Mouse (Mus musculus): ENCODE measurements at regions not wholly inside any gene's neighbourhood (a gene's known extent, or its start where the extent isn't known, plus 50 kb on each side); places are given as distances from the start of the nearest gene placed in this dataset.
"Not testable (repeated sequence)": the region's sequence is repeated elsewhere in the genome, so short reads cannot be mapped to it uniquely, and the experiment has no call there.

GRCm38 (mm10) chr9:32940919-32941767, 305.1 kb downstream of the Ets1 start:
- no peak for DNase-seq (ENCODE audit: low read depth, low spot score)

DNA sequence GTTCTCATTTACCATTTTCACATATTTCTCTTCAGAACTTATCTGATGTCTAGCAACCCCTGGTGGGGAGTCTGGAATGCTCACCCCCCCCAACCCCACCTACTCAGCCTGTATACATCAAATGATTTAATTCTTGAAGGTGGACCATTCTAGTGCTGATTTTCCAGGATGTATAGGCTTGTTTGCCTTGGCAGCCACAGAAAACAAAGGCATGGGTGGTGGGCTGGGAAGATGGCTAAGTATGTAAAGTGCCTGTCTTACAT, 305.7 kb downstream of the Ets1 start:
- DNase-seq (ENCODE audit: low read depth, low spot score) = no peak

- no peak for DNase-seq (ENCODE audit: low read depth, low spot score)
Observed at GRCm38 (mm10) chr9:32947221-32947620, 311.2 kb downstream of the Ets1 start.

- DNase-seq (ENCODE audit: low read depth, low spot score) = no peak
Observed at GRCm38 (mm10) chr9:32949036-32949435, 313.0 kb downstream of the Ets1 start.

- no peak for DNase-seq (ENCODE audit: low read depth, low spot score)
Observed at GRCm38 (mm10) chr9:32958716-32959115, 322.7 kb downstream of the Ets1 start.

- DNase-seq (ENCODE audit: low read depth, low spot score) = not testable (repeated sequence)
Observed at GRCm38 (mm10) chr9:32959468-32959867, 323.4 kb downstream of the Ets1 start.

DNA sequence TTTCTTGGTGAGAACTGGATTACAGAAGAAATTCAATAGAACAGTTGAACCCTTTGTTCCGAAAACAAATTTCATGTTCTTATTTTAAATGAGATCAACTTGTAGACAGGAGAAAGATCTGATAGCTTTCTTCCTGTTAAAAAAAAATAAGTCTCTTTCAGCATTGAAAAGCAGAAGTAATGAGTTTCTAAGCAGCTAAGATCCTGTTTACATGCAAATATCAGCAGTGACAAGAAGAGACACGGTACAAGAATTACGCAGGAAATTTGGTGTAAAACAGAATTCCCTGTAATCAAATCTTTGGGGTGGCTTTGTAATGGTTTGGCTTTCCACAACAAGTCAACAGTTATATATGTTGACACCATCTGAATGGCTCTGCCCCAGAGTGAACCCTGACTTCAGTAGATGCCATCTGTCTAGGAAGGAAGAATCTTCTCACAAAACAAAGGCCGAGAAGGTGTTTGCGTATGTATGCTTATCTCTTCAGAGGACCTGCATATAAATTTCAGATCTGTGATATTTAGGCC, 326.7 kb downstream of the Ets1 start:
- DNase-seq (ENCODE audit: low read depth, low spot score) = no peak

GRCm38 (mm10) chr9:32968446-32968845, 332.4 kb downstream of the Ets1 start:
- DNase-seq (ENCODE audit: low read depth, low spot score) = no peak

DNA sequence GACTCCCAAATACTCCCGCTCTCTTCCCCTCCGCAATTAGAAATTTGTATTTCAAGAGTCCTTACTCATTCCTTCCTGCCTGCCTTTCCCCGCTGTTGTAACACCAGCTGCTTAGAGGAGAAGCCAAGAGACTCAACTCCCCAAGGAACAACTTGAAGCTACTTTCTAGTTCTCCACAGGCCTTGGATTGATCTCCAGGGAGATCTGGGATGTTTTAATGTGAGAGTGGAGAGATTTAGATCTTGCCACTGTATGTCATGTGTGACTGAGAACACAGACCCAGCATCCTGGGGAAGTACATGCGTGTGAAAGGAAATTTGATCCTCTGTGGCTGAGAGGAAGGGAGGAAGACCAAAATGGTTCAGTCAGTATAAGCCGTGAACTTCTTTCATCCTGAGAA, 335.4 kb downstream of the Ets1 start:
- DNase-seq (ENCODE audit: low read depth, low spot score) = peak; percentile 67

DNA sequence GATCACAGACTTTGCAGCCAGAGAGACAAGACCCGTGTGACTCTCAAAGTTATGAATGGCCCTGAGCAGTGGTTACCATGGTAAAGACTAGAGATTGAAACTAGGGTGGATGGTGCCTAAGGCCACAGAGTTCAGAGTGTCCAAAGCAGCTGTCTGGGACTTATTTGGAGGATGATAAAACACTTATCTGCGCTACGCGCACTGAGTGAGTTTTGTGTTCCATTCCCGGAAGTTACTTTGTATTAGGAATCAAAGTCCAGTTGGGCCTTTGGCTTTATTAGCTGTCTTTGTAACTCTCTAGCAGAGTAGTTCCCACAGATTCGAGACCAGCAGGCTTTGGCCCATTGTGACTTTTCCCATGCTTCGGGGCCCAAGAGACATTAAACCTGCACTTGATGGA, 335.9 kb downstream of the Ets1 start:
- DNase-seq (ENCODE audit: low read depth, low spot score) = peak; percentile 47

GRCm38 (mm10) chr9:32972431-32973052, 336.5 kb downstream of the Ets1 start:
- DNase-seq (ENCODE audit: low read depth, low spot score) = no peak

- no peak for DNase-seq (ENCODE audit: low read depth, low spot score)
Observed at GRCm38 (mm10) chr9:32977732-32978131, 341.7 kb downstream of the Ets1 start.

- no peak for DNase-seq (ENCODE audit: low read depth, low spot score)
Observed at GRCm38 (mm10) chr9:32980846-32981245, 344.8 kb downstream of the Ets1 start.

- DNase-seq (ENCODE audit: low read depth, low spot score) = no peak
Observed at GRCm38 (mm10) chr9:32983182-32983581, 347.2 kb downstream of the Ets1 start.

DNA sequence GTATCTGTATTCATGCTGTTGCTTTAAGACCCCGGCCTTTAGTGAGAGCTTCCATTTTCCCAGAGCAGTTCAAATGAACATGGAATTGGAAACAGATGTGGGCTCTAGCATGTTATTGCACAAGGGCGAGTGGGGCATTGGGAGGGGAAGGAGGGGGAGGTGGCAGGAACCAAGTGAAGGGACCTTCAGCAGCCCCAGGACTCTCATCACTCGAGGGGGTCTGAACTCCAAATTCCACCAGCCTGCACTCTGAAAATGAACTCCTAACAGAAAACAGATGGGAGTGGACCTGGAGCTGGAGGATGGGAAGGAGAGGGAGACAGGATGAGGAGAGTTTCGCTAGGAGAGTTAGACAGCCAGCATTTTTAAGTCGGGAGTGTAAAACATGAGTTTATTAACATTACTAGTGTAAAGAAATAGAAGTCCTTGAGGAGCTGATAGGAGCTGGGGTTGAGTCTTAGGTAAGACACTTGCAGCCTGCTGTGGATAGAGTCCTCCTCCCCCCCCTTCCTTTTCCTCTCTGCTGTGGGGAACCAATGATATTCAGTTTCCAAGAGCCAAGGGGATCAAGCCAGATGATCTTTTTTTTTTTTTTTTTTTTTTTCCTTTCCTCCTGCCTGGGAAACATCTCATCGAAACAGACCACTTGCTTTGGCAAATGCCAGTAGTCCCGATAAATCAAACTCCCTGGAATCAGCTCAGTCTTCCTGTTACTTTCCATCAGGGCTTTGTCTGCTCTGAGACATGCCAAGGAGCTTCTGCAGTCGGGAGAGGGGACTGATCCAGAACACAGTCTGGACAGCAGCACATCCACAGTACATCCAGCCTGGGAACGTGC, 351.0 kb downstream of the Ets1 start:
- DNase-seq (ENCODE audit: low read depth, low spot score) = peak; percentile 80

- DNase-seq (ENCODE audit: low read depth, low spot score) = no peak
Observed at GRCm38 (mm10) chr9:32989006-32989405, 353.0 kb downstream of the Ets1 start.

- no peak for DNase-seq (ENCODE audit: low read depth, low spot score)
Observed at GRCm38 (mm10) chr9:32998323-32998722, 362.3 kb downstream of the Ets1 start.

- peak; percentile 9 for DNase-seq (ENCODE audit: low read depth, low spot score)
Observed at GRCm38 (mm10) chr9:33000691-33001164, 364.7 kb downstream of the Ets1 start.

GRCm38 (mm10) chr9:33001165-33001949, 365.3 kb downstream of the Ets1 start:
- no peak for DNase-seq (ENCODE audit: low read depth, low spot score)

DNA sequence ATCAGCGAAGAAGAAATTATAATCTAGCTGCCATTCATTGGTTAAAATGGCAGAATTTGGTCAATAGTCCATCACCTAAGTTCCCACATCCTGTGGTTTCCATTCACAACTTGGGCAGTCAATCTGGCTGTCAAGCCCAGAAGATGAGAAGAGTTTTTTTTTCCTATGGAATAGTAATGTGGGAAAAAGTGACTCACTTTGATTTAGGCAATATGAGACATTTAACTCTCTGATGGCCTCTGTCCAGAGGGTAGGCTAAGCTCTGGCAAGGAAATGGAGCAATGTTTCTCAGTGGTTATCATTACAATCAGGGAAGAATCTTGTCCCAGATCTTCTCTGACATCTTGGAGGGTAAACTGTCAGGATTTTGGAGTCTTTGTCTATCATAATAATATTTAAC, 367.9 kb downstream of the Ets1 start:
- DNase-seq (ENCODE audit: low read depth, low spot score) = no peak

DNA sequence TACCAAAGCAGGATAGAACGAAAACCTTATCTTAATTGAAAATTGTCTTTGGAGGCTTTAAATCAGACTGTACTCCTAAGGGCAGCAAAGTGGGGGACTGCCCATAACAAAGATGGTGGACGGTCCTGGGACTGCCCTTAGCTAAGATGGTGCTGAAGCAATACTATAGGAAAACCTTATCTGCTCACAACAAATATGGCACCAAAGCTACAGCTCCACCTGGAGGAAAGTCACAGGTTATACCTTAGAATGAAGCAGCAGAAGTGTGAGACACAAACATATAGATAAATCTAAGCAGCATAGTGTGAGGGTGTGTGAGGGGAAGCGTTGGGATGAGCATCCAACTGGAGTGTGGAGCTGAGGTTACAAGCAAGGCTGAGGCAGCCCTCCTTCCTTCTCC, 368.5 kb downstream of the Ets1 start:
- DNase-seq (ENCODE audit: low read depth, low spot score) = no peak
